Mouse (Mus musculus): ENCODE measurements around the gene Fam219b.

DNA sequence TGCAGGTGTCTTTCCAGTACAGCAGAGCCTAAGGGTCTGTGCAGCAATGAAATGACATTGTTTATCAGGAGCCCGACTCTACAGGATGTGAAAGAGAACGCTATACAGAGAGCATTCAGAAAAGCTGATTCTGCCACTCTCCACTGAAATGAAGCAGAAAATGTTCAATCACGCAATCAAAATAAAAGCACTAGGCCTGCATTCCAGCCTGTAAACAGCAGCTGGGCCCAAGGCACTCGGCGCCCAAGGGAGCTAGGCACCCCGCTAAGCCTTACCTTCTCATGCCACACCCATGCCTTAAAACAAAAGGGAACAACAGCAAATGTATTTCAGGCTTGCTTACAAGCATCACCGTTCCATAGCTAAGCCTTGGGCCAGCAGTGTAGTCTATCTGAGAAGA, 38.8 kb upstream of the Fam219b start:
- TF ChIP-seq CTCF (conservative IDR thresholded peaks at IDR 0.05; ENCODE audit: insufficient read depth, insufficient read length, low read depth, low read length) (no peak), POLR2A (IDR thresholded peaks at IDR 0.05; ENCODE audit: low read depth, low read length) (no peak)

Data from kidney, adult 2 months (tissue).